Mouse (Mus musculus) C2C12 (cell line): ENCODE measurements around the gene Popdc2. TPM values are rescaled to one million over a fixed set of nuclear protein-coding genes. Genes with fewer than 3 reads are reported as not detected.

Experiments used
- H3K27me3 ChIP-seq: one replicate; pipeline ENCODE4 v1.6.1; 2011; ENCODE audit not compliant: control insufficient read depth, insufficient read depth, insufficient read length
- H3K36me3 ChIP-seq: one replicate; pipeline ENCODE4 v1.6.1; 2011; ENCODE audit not compliant: control insufficient read depth, insufficient read depth
- H3K4me3 ChIP-seq: one replicate; pipeline ENCODE4 v1.5.1; 2011; ENCODE audit warnings: mild to moderate bottlenecking, control low read depth; ENCODE audit not compliant: poor library complexity, insufficient read depth, severe bottlenecking
- H3K79me2 ChIP-seq: one replicate; pipeline ENCODE4 v1.6.1; 2011; ENCODE audit not compliant: control insufficient read depth, insufficient read depth
- H3K79me3 ChIP-seq: one replicate; pipeline ENCODE4 v1.6.1; 2011; ENCODE audit warnings: low read depth, control low read depth
- H3ac ChIP-seq: one replicate; pipeline ENCODE3; 2011; ENCODE audit warnings: low read depth; ENCODE audit not compliant: control insufficient read depth, insufficient read length
- CEBPB ChIP-seq: IDR thresholded peaks from one replicate; pipeline ENCODE4 v1.6.1; 2011; ENCODE audit warnings: low read depth, mild to moderate bottlenecking, control low read depth, moderate library complexity
- CTCF ChIP-seq: IDR thresholded peaks from one replicate; pipeline ENCODE4 v1.5.1; 2011; ENCODE audit not compliant: control insufficient read depth, insufficient read depth, insufficient read length
- FOSL1 ChIP-seq: IDR thresholded peaks from one replicate; pipeline ENCODE4 v1.8.0; 2011; ENCODE audit warnings: mild to moderate bottlenecking, low read length; ENCODE audit not compliant: poor library complexity, insufficient read depth, severe bottlenecking
- MAX ChIP-seq: IDR thresholded peaks from one replicate; pipeline ENCODE4 v1.6.1; 2011; ENCODE audit warnings: mild to moderate bottlenecking, control low read depth
- MYOD1 ChIP-seq: IDR thresholded peaks from one replicate; pipeline ENCODE4 v1.6.1; 2011; ENCODE audit warnings: low read depth; ENCODE audit not compliant: control insufficient read depth, insufficient read length
- MYOG ChIP-seq: IDR thresholded peaks from one replicate; pipeline ENCODE4 v1.6.1; 2011; ENCODE audit not compliant: control insufficient read depth, insufficient read length; ENCODE audit errors: extremely low read depth
- USF1 ChIP-seq: IDR thresholded peaks from one replicate; pipeline ENCODE4 v1.6.1; 2011; ENCODE audit warnings: low read depth, mild to moderate bottlenecking, control low read depth, moderate library complexity
- polyA plus RNA-seq: library from polyadenylated mRNA; unstranded; fragments of >200 nt; fragmentation: generic; extraction: Trizol; gene quantifications from one replicate; pipeline ENCODE4 v1.2.1, GENCODE M21; 2012; ENCODE audit warnings: missing spikeins

Gene Popdc2
- polyA plus RNA-seq, 1 experiment, result 0.30 TPM

DNA sequence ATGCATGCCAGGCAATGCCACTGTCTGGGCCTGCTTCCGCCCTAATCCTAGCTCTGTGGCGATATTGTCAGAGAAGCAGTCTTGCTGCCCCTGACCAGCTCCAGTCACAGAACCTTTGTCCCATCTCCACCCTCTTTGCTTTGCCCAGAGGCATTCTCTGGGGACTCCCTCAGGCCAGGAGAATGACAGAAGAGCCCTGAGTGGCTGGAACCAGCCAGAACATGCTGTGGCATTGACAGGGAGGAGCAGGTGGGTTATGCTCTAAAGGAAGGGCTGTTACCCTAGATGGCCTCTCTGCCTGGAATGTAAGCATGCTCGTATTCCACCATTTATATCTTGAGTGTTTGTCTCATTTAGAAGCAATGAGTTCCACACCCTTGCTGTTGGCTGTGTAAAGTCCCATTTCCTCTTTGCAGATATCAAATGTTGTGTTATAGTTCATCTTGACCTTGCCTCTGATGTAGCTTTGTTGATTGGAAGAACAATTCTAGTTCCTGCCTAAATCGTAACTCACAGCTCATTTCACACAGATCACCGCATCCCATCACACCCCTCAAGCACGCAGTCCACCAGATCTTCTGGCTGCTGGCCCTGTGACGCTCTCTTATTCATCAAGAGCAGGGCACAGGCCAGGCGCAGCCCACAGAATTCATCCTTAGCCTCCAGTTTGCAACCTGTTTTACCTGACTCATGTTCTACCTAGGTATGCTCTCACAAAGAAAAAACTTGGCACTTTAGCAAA, 8.8 kb downstream of the Popdc2 start:
- Histone ChIP-seq H3K36me3 (no peaks in the 10 kb centered on the region), H3K4me3 (no peak overlapping the region), H3K27me3 (no peaks in the 10 kb centered on the region), H3K79me3 (no peaks in the 10 kb centered on the region), H3ac (no peak overlapping the region), H3K79me2 (no peaks in the 10 kb centered on the region)
- TF ChIP-seq USF1 (no peak), CEBPB (no peak), CTCF (no peak), FOSL1 (no peak), MAX (no peak), MYOD1 (peak; percentile 98), MYOG (no peak)

DNA sequence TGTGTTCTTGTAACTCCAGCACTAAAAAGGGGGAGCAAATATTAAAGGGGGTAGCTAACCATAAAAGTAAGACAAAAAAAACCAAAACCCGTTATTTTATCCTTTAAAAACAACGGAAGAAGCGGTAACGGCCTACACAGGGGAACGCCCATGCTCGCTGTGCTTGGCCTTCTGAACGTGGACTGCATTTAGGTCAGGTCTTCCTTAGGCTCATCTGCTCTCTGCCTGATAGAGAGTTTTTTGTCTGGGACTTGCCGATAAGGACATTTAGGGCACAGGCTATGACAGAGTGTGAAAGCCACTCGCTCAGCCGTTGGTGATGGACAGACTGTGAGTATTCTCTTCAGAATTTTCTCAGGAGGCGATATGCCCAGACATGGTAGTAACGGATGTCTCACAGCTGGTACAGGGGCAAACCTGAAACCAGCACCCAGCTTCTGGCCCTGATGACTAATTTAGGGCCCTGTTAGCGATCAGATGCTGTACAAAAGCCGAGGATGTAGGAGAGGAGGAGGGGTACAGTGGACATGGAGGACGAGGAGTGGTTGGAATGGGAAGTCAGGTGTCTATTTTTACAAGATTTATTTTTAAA, 9.8 kb downstream of the Popdc2 start:
- Histone ChIP-seq H3K4me3 (no peak overlapping the region), H3K79me3 (no peaks in the 10 kb centered on the region), H3K27me3 (no peaks in the 10 kb centered on the region), H3K79me2 (no peaks in the 10 kb centered on the region), H3ac (no peak overlapping the region), H3K36me3 (no peaks in the 10 kb centered on the region)
- TF ChIP-seq MYOD1, result peak; percentile 59
- no peak for TF ChIP-seq CEBPB

DNA sequence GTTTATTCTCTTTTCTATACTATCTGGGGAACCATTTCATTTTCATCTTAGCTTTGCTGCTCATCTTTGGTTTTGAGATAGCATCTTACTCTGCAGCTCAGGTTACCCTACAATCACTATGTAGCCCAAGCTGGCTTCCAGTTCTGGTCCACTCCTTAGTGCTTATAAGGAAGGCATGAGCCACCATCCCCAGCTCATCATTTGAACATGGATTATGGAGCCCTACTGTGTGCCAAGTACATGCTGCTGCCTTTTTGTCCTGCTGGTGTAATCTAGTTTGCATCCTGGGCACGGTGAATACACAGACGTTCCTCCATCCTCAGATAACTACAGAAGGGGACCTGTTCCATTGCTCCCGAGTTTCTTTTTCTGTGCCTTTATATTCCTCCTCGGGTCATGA, 10.9 kb downstream of the Popdc2 start:
- no peaks in the 10 kb centered on the region for H3K79me2 ChIP-seq
- no peaks in the 10 kb centered on the region for H3K79me3 ChIP-seq
- no peaks in the 10 kb centered on the region for H3K36me3 ChIP-seq
- TF ChIP-seq MAX, result no peak
- no peak for TF ChIP-seq CEBPB
- no peak for TF ChIP-seq CTCF
- TF ChIP-seq MYOD1, result no peak
- TF ChIP-seq MYOG, result no peak
- no peak for TF ChIP-seq FOSL1
- TF ChIP-seq USF1, result no peak
- no peak overlapping the region for H3K4me3 ChIP-seq
- no peaks in the 10 kb centered on the region for H3K27me3 ChIP-seq
- no peak overlapping the region for H3ac ChIP-seq

DNA sequence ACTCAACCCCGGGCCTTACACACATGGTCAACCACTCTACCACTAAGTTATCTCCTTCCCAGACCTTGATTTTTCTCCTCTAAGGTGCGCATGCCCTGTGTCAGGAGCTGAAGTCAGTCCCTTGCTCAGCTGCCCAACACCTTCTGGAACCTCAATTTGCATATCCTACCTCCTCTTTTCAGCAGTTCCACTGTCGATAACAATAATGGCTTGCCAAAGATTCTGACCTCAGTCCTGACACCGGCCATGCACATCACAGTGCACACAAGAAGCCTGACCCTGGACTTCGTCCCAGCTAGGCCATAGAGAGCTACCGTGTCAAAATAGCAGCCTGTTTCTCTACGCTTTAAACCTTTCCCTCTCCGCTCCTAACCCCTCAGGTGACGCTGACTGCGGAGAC, 11.4 kb downstream of the Popdc2 start:
- Histone ChIP-seq H3ac (no peak overlapping the region), H3K79me2 (no peaks in the 10 kb centered on the region), H3K27me3 (no peaks in the 10 kb centered on the region), H3K79me3 (no peaks in the 10 kb centered on the region), H3K36me3 (no peaks in the 10 kb centered on the region), H3K4me3 (no peak overlapping the region)
- no peak for TF ChIP-seq CTCF
- no peak for TF ChIP-seq MYOD1
- TF ChIP-seq USF1, result no peak
- TF ChIP-seq MAX, result no peak
- TF ChIP-seq CEBPB, result no peak
- no peak for TF ChIP-seq FOSL1
- no peak for TF ChIP-seq MYOG

DNA sequence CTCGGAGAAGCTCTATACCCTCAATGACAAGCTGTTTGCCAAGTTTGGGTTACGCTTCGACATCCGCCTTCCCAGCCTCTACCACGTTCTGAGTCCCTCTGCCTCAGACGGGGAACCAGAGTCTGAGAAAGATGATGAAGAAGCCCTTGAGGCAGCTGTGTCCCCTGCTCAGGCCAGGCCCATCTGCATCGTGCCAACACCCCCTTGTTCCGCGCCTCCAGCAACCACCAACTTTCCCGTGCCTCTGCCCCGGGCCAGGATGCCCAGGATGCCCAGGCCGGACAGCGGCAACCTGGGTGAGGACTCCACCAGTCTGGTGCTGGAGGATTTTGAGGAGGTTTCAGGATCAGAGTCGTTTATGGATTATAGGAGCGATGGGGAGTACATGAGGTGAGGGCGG, 11.9 kb downstream of the Popdc2 start:
- no peaks in the 10 kb centered on the region for H3K79me2 ChIP-seq
- H3K4me3 ChIP-seq, result no peak overlapping the region

More for the DNA sequence above, 11.9 kb downstream of the Popdc2 start:
- Histone ChIP-seq H3K79me3 (no peaks in the 10 kb centered on the region), H3K36me3 (no peaks in the 10 kb centered on the region), H3K27me3 (no peaks in the 10 kb centered on the region), H3ac (no peak overlapping the region)
- no peak for TF ChIP-seq MAX
- TF ChIP-seq FOSL1, result no peak
- no peak for TF ChIP-seq MYOG
- TF ChIP-seq MYOD1, result no peak
- no peak for TF ChIP-seq CEBPB
